Mouse (Mus musculus) liver, adult 2 months (tissue): ENCODE results near the gene Gnai2.

Experiments
- CTCF ChIP-seq: fragments of 200-500 bp; IDR thresholded peaks from 2 replicates; pipeline ENCODE4 v1.5.1; 2011; ENCODE audit warnings: low read depth, low read length, control low read depth
- POLR2A ChIP-seq: fragments of 200-500 bp; IDR thresholded peaks from 2 replicates; pipeline ENCODE4 v1.6.1; 2011; ENCODE audit warnings: low read length, control low read depth; ENCODE audit not compliant: insufficient read depth; ENCODE audit errors: extremely low read depth

- TF ChIP-seq POLR2A (no peak), CTCF (no peak)
These were observed 16.2 kb downstream of the Gnai2 start for GRCm38 (mm10) chr9:107618778-107619545.
